Mouse (Mus musculus) right cerebral cortex, adult 2 months (tissue): Measurements from ENCODE around the gene Vmn2r73.

Source experiments
- DNase-seq, 2 experiments: peaks; one replicate each; pipeline ENCODE4 v3.0.0; 2021 to 2022; ENCODE audit warnings: low spot score in 2 of 2

Gene Vmn2r73

DNA sequence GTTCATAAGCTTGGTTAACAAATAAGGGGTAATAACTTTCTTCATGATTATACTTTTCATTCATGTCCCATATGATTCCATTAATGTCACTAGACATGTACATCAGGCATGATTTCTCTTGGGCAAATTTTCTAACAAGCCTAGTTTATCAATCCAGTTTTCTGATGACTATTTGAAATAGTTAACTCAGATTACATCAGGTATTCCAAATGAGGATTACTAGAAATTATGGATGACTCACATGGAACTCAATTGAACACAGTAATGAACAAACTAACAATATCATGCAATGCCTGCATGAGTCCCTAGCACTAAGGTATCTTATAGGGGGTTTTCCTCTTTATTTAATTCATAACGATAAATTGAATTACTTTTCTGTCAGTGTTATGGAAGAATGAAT is at the start of gene Vmn2r73:
Vmn2r73 (minus strand) TSS at position 101 of the 400 bp plus-strand sequence.
- DNase-seq, result no peak

DNA sequence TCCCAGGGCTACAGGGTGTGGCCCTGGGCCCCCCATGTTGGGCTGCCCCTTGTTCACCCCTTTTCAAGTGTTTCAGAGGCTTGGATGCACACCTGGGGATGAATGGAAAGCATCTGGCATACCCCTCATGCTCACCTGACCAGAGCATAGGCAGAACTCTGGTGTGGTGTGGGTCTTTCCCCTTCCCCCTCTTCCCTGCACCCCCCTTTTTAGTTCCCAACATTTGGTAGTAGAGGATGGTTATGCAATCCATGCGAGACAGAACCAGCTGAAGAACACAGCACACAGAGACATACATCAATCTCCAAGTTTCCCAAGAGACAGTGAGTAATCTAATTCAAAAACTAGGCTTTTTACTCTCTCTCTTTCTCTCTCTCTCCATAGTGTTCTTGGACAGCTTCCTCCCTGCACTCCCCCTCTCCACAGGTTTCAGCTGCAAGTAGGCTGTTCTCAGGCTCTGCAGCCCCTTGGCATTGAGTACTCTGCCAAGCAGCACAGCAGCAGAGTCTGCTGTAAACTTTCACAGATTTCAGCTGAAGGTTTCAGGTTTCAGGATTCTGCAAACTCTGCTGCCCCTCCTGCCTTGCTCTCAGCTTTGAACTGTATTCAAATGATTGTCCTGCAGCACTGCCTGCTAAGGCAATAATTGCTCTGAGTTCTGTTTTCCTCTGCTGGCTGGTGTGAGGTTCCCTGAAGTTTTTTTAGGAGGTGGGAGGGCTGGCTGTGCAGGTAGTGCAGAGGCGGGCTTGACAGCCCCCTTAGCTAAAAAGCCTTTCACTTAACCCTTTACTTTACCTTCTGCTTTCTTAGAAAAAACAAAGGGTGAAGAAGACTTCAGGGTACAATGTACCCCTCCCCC is 35.7 kb downstream of the Vmn2r73 start:
- no peak for DNase-seq

DNA sequence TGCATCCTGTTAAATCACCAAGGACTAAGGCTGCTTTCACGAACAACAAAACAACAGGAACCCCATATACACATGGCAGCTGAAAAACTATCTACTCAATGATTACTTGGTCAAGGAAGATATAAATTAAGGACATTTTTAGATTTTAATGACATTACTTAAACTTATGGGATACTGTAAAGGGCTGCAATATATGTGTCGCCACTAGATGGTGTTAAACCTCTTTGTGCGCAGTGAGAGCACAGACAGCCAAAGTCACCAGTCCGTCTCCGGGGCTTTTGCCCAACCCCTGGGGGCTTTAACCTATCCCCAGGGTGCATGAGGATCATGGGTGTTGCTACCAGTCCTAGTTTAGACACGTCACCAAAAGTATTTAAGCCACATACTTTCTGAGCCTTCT is 58.0 kb downstream of the Vmn2r73 start:
- peak; percentile 3 to 29 for DNase-seq
